1 mouse cellular context compared by ENCODE assay signal in the genomic region with DNA sequence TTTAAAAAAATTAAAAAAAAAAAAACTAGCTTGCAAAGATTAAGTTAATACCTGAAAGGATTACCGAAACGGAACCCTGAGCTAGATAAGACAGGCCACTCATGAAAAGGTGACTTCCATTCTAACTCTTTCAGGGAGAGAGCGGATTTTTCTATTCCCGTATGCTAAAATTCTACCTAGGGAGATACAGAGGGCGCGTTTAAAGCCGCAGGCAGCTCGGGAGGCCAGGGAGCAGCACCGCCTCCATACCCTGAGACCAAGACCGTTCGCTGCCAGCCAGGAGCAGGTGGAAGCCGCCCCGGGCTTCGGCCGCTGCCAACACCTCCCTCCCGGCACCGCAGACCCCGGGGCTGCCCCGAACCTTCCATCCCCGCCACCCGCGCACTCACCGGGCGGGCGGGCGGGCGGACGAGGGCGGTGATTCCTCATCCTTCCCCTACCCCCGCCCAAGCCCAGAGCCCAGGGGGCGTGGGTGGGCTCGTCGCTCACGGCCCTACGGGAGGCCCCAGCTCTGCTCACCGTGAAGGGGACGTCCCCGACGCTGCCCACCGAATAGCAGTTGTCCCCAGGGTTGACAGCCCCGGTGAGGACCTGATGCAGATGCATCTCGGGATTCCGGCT.
TF ChIP-seq lines count a peak whose summit lies in the region.

No protein-coding gene starts in this region.

TF ChIP-seq in MEL, 35 proteins besides CTCF, POLR2A, EP300 and RAD21:
- TF ChIP-seq POLR2AphosphoS5 (IDR thresholded peaks at IDR 0.05; ENCODE audit: borderline replicate concordance, low read depth, low read length) = no peak
- TF ChIP-seq ETS1 (IDR thresholded peaks at IDR 0.05; ENCODE audit: low read depth, low read length) = no peak
- TF ChIP-seq CHD2 (IDR thresholded peaks at IDR 0.05; ENCODE audit: low read length) = no peak
- TF ChIP-seq HCFC1 (IDR thresholded peaks at IDR 0.05; ENCODE audit: low read depth, low read length) = no peak
- 0 out of 2 replicates have a peak, but pooled peaks have one; percentile 37 for TF ChIP-seq RCOR1 (IDR thresholded peaks at IDR 0.05; ENCODE audit: low read depth, low read length)
- TF ChIP-seq JUND (IDR thresholded peaks at IDR 0.05; ENCODE audit: low read depth, low read length) = no peak
- no peak for TF ChIP-seq GABPA (IDR thresholded peaks at IDR 0.05; ENCODE audit: low read depth, low read length)
- TF ChIP-seq TBP (IDR thresholded peaks at IDR 0.05; ENCODE audit: low read depth, low read length) = no peak
- TF ChIP-seq KAT2A (conservative IDR thresholded peaks at IDR 0.05; ENCODE audit: low read depth, low read length) = no peak
- no peak for TF ChIP-seq MYC (IDR thresholded peaks at IDR 0.05; ENCODE audit: low read depth, low read length)
- no peak for TF ChIP-seq ZC3H11A (IDR thresholded peaks at IDR 0.05; ENCODE audit: low read depth, low read length)
- no peak for TF ChIP-seq ZKSCAN1 (IDR thresholded peaks at IDR 0.05; ENCODE audit: low read depth, low read length)
- TF ChIP-seq TCF12 (IDR thresholded peaks at IDR 0.05; ENCODE audit: low read depth, low read length) = no peak
- no peak for TF ChIP-seq MAZ (IDR thresholded peaks at IDR 0.05; ENCODE audit: low read depth, low read length)
- TF ChIP-seq USF2 (IDR thresholded peaks at IDR 0.05; ENCODE audit: borderline replicate concordance in 1 of 2, insufficient read depth in 1 of 2, low read depth in 1 of 2, low read length in 2 of 2) = no peak
- TF ChIP-seq ZNF384 (IDR thresholded peaks at IDR 0.05; ENCODE audit: low read depth, low read length) = peak; percentile 76
- TF ChIP-seq USF1 (IDR thresholded peaks at IDR 0.05; ENCODE audit: low read depth, low read length) = no peak
- no peak for TF ChIP-seq MEF2A (IDR thresholded peaks at IDR 0.05; ENCODE audit: extremely low read depth, insufficient replicate concordance, low read depth, low read length, poor library complexity, severe bottlenecking)
- no peak; the same call in 1 of the 2 replicates for TF ChIP-seq MXI1 (IDR thresholded peaks at IDR 0.05; ENCODE audit: low read depth, low read length)
- no peak for TF ChIP-seq ZMIZ1 (IDR thresholded peaks at IDR 0.05; ENCODE audit: low read depth, low read length)
- 0 out of 2 replicates have a peak, but pooled peaks have one; percentile 14 for TF ChIP-seq SIN3A (IDR thresholded peaks at IDR 0.05; ENCODE audit: low read length)
- 0 out of 2 replicates have a peak, but pooled peaks have one; percentile 26 for TF ChIP-seq NELFE (IDR thresholded peaks at IDR 0.05; ENCODE audit: low read depth, low read length)
- no peak for TF ChIP-seq SMC3 (IDR thresholded peaks at IDR 0.05; ENCODE audit: low read depth, low read length)
- TF ChIP-seq MYB (IDR thresholded peaks at IDR 0.05; ENCODE audit: low read depth, low read length) = no peak
- 0 out of 2 replicates have a peak, but pooled peaks have one; percentile 39 for TF ChIP-seq UBTF (IDR thresholded peaks at IDR 0.05; ENCODE audit: borderline replicate concordance, insufficient read depth, low read depth, low read length)
- no peak for TF ChIP-seq MAFK (IDR thresholded peaks at IDR 0.05; ENCODE audit: borderline replicate concordance, low read depth, low read length)
- TF ChIP-seq BHLHE40 (IDR thresholded peaks at IDR 0.05; ENCODE audit: borderline replicate concordance, low read depth, low read length) = no peak
- TF ChIP-seq NRF1 (IDR thresholded peaks at IDR 0.05; ENCODE audit: insufficient read depth, low read depth, low read length, poor library complexity, severe bottlenecking) = no peak
